Mouse (Mus musculus) layer of hippocampus, adult 9-10 months (tissue): ENCODE data around the gene Rora.

ENCODE experiments used
- DNase-seq: peaks from one replicate; pipeline ENCODE4 v3.0.0; 2022; ENCODE audit warnings: low spot score

The Rora gene

GRCm38 (mm10) chr9:68760329-68760728 lies 106.7 kb downstream of the Rora start:
- no peak for DNase-seq

- DNase-seq = no peak
Observed at GRCm38 (mm10) chr9:68760876-68761275, 107.3 kb downstream of the Rora start.

GRCm38 (mm10) chr9:68761672-68762071 lies 108.1 kb downstream of the Rora start:
- DNase-seq = no peak

- no peak for DNase-seq
Observed at GRCm38 (mm10) chr9:68765595-68765994, 112.0 kb downstream of the Rora start.

GRCm38 (mm10) chr9:68769638-68770037 lies 116.1 kb downstream of the Rora start:
- DNase-seq = no peak

GRCm38 (mm10) chr9:68771383-68771782 lies 117.8 kb downstream of the Rora start:
- DNase-seq = no peak

GRCm38 (mm10) chr9:68773770-68774169 lies 120.2 kb downstream of the Rora start:
- DNase-seq = no peak

- no peak for DNase-seq
Observed at GRCm38 (mm10) chr9:68782011-68782410, 128.4 kb downstream of the Rora start.

- no peak for DNase-seq
Observed at GRCm38 (mm10) chr9:68782604-68783003, 129.0 kb downstream of the Rora start.

GRCm38 (mm10) chr9:68783246-68783645 lies 129.7 kb downstream of the Rora start:
- no peak for DNase-seq

- DNase-seq = no peak
Observed at GRCm38 (mm10) chr9:68786614-68787293, 133.2 kb downstream of the Rora start.

GRCm38 (mm10) chr9:68787665-68788064 lies 134.1 kb downstream of the Rora start:
- no peak for DNase-seq

GRCm38 (mm10) chr9:68790922-68791321 lies 137.3 kb downstream of the Rora start:
- no peak for DNase-seq

- no peak for DNase-seq
Observed at GRCm38 (mm10) chr9:68791982-68792540, 138.5 kb downstream of the Rora start.

- no peak for DNase-seq
Observed at GRCm38 (mm10) chr9:68795314-68795713, 141.7 kb downstream of the Rora start.

GRCm38 (mm10) chr9:68798221-68798620 lies 144.6 kb downstream of the Rora start:
- DNase-seq = no peak

- peak; percentile 54 for DNase-seq
Observed at GRCm38 (mm10) chr9:68799065-68799464, 145.5 kb downstream of the Rora start.

- no peak for DNase-seq
Observed at GRCm38 (mm10) chr9:68804229-68804628, 150.6 kb downstream of the Rora start.

GRCm38 (mm10) chr9:68805776-68806175 lies 152.2 kb downstream of the Rora start:
- no peak for DNase-seq

- no peak for DNase-seq
Observed at GRCm38 (mm10) chr9:68807735-68808134, 154.1 kb downstream of the Rora start.

GRCm38 (mm10) chr9:68809536-68809935 lies 155.9 kb downstream of the Rora start:
- DNase-seq = no peak

GRCm38 (mm10) chr9:68814723-68815122 lies 161.1 kb downstream of the Rora start:
- no peak for DNase-seq

GRCm38 (mm10) chr9:68815877-68816276 lies 162.3 kb downstream of the Rora start:
- DNase-seq = no peak

- DNase-seq = no peak
Observed at GRCm38 (mm10) chr9:68820036-68820435, 166.4 kb downstream of the Rora start.
